Mouse (Mus musculus) MEL (cell line): ENCODE data around the gene Gxylt1. TPM values are rescaled to one million over a fixed set of nuclear protein-coding genes. Genes with fewer than 3 reads are reported as not detected.
A peak's percentile ranks its signal among the peaks of the same experiment; 100 is the strongest.

Experiments
- DNase-seq: peaks from one replicate; pipeline ENCODE4 v3.0.0; 2011; ENCODE audit warnings: low read depth, low spot score
- H3K27ac ChIP-seq: 2 replicates; pipeline ENCODE4 v1.5.1; 2012; ENCODE audit warnings: low read depth, mild to moderate bottlenecking, control low read depth, low read length, moderate library complexity; ENCODE audit not compliant: control insufficient read depth
- H3K27me3 ChIP-seq, 2 experiments: fragments of 150-350 bp in 1 of 2; sonication (generic) in 1 of 2; 2 replicates each; pipeline ENCODE4 v1.6.1; 2012; ENCODE audit warnings: low read length in 2 of 2, mild to moderate bottlenecking in 2 of 2, improper control_type of control experiment in 1 of 2, moderate library complexity in 1 of 2; ENCODE audit not compliant: insufficient read depth in 2 of 2, control insufficient read depth in 1 of 2
- H3K36me3 ChIP-seq, 2 experiments: 2 replicates each; pipeline ENCODE4 v1.6.1; 2012 to 2014; ENCODE audit warnings: low read length in 2 of 2, improper control_type of control experiment in 1 of 2, inconsistent platforms in 1 of 2, mild to moderate bottlenecking in 1 of 2; ENCODE audit not compliant: insufficient read depth in 2 of 2, control insufficient read depth in 1 of 2
- H3K4me1 ChIP-seq, 2 experiments: fragments of 150-350 bp in 1 of 2; sonication (generic) in 1 of 2; 2 replicates each; pipeline ENCODE4 v1.6.1; 2012; ENCODE audit warnings: low read length in 2 of 2, improper control_type of control experiment in 1 of 2, mild to moderate bottlenecking in 1 of 2; ENCODE audit not compliant: insufficient read depth in 2 of 2, control insufficient read depth in 1 of 2
- H3K4me3 ChIP-seq, 2 experiments: fragments of 150-350 bp in 1 of 2; sonication (generic) in 1 of 2; 2 replicates each; pipeline ENCODE4 v1.5.1; 2012; ENCODE audit warnings: low read depth in 2 of 2, low read length in 2 of 2, mild to moderate bottlenecking in 2 of 2, moderate library complexity in 2 of 2, control low read depth in 1 of 2, improper control_type of control experiment in 1 of 2; ENCODE audit not compliant: control insufficient read depth in 1 of 2, insufficient read depth in 1 of 2
- H3K79me2 ChIP-seq: 2 replicates; pipeline ENCODE4 v1.6.1; 2012; ENCODE audit warnings: mild to moderate bottlenecking, low read length, moderate library complexity; ENCODE audit not compliant: control insufficient read depth, poor library complexity, insufficient read depth
- H3K9ac ChIP-seq: 2 replicates; pipeline ENCODE4 v1.6.1; 2012; ENCODE audit warnings: low read depth, mild to moderate bottlenecking, control low read depth, low read length, moderate library complexity; ENCODE audit not compliant: control insufficient read depth, poor library complexity, severe bottlenecking
- H3K9me3 ChIP-seq: fragments of 150-350 bp; sonication (generic); replicated peaks from 2 replicates; pipeline ENCODE4 v1.6.1; 2012; ENCODE audit warnings: mild to moderate bottlenecking, low read length, improper control_type of control experiment, moderate library complexity; ENCODE audit not compliant: insufficient read depth
- BHLHE40 ChIP-seq: IDR thresholded peaks from 2 replicates; pipeline ENCODE4 v1.6.1; 2012; ENCODE audit warnings: low read depth, mild to moderate bottlenecking, inconsistent platforms, low read length, improper control_type of control experiment, borderline replicate concordance
- CHD1 ChIP-seq: IDR thresholded peaks from 2 replicates; pipeline ENCODE4 v1.6.1; 2012; ENCODE audit warnings: low read depth, mild to moderate bottlenecking, inconsistent platforms, low read length, improper control_type of control experiment
- CHD2 ChIP-seq: IDR thresholded peaks from 2 replicates; pipeline ENCODE4 v1.6.1; 2011; ENCODE audit warnings: low read length, improper control_type of control experiment
- CTCF ChIP-seq, 3 experiments: IDR thresholded peaks in 2 of 3; conservative IDR thresholded peaks in 1 of 3; 2 replicates each; pipeline ENCODE4 v1.5.1; 2011 to 2012; ENCODE audit warnings: low read length in 3 of 3, low read depth in 2 of 3, mild to moderate bottlenecking in 2 of 3, improper control_type of control experiment in 1 of 3, inconsistent platforms in 1 of 3, mixed read lengths in 1 of 3, moderate library complexity in 1 of 3; ENCODE audit not compliant: control insufficient read depth in 1 of 3, insufficient read depth in 1 of 3, poor library complexity in 1 of 3, severe bottlenecking in 1 of 3
- E2F4 ChIP-seq: IDR thresholded peaks from 2 replicates; pipeline ENCODE4 v1.6.1; 2011; ENCODE audit warnings: low read depth, low read length, improper control_type of control experiment, borderline replicate concordance
- ETS1 ChIP-seq: IDR thresholded peaks from 2 replicates; pipeline ENCODE4 v1.6.1; 2012; ENCODE audit warnings: low read depth, mild to moderate bottlenecking, inconsistent platforms, low read length, improper control_type of control experiment, moderate library complexity
- GABPA ChIP-seq: IDR thresholded peaks from 2 replicates; pipeline ENCODE4 v1.6.1; 2012; ENCODE audit warnings: low read depth, mild to moderate bottlenecking, inconsistent platforms, low read length, improper control_type of control experiment, moderate library complexity
- HCFC1 ChIP-seq: IDR thresholded peaks from 2 replicates; pipeline ENCODE4 v1.6.1; 2012; ENCODE audit warnings: low read depth, mild to moderate bottlenecking, inconsistent platforms, low read length, improper control_type of control experiment, moderate library complexity
- JUND ChIP-seq: IDR thresholded peaks from 2 replicates; pipeline ENCODE4 v1.6.1; 2011; ENCODE audit warnings: low read depth, mild to moderate bottlenecking, improper control_type of control experiment, low read length
- KAT2A ChIP-seq: conservative IDR thresholded peaks from 2 replicates; pipeline ENCODE4 v1.6.1; 2012; ENCODE audit warnings: low read depth, low read length, improper control_type of control experiment, inconsistent platforms
- MAFK ChIP-seq: IDR thresholded peaks from 2 replicates; pipeline ENCODE4 v1.6.1; 2011; ENCODE audit warnings: low read depth, mild to moderate bottlenecking, low read length, improper control_type of control experiment, borderline replicate concordance
- MAZ ChIP-seq: IDR thresholded peaks from 2 replicates; pipeline ENCODE4 v1.6.1; 2012; ENCODE audit warnings: low read depth, mild to moderate bottlenecking, inconsistent platforms, low read length, improper control_type of control experiment
- MEF2A ChIP-seq: IDR thresholded peaks from 2 replicates; pipeline ENCODE4 v1.6.1; 2014; ENCODE audit warnings: low read depth, mild to moderate bottlenecking, inconsistent platforms, low read length, improper control_type of control experiment; ENCODE audit not compliant: poor library complexity, insufficient replicate concordance, severe bottlenecking; ENCODE audit errors: extremely low read depth
- MXI1 ChIP-seq: IDR thresholded peaks from 2 replicates; pipeline ENCODE4 v1.6.1; 2011; ENCODE audit warnings: mild to moderate bottlenecking, low read depth, low read length, improper control_type of control experiment
- MYB ChIP-seq: IDR thresholded peaks from 2 replicates; pipeline ENCODE4 v1.6.1; 2011; ENCODE audit warnings: mild to moderate bottlenecking, low read depth, low read length, improper control_type of control experiment
- MYC ChIP-seq: IDR thresholded peaks from 2 replicates; pipeline ENCODE4 v1.6.1; 2011; ENCODE audit warnings: low read depth, mild to moderate bottlenecking, low read length, improper control_type of control experiment, moderate library complexity
- NRF1 ChIP-seq: IDR thresholded peaks from 2 replicates; pipeline ENCODE4 v1.6.1; 2014; ENCODE audit warnings: low read depth, mild to moderate bottlenecking, inconsistent platforms, low read length, improper control_type of control experiment, moderate library complexity; ENCODE audit not compliant: poor library complexity, insufficient read depth, severe bottlenecking
- POLR2A ChIP-seq, 2 experiments: IDR thresholded peaks; 2 replicates each; pipeline ENCODE4 v1.6.1; 2011 to 2012; ENCODE audit warnings: low read length in 2 of 2, mild to moderate bottlenecking in 2 of 2, control low read depth in 1 of 2, improper control_type of control experiment in 1 of 2, low read depth in 1 of 2, moderate library complexity in 1 of 2; ENCODE audit not compliant: control insufficient read depth in 1 of 2, insufficient read depth in 1 of 2, poor library complexity in 1 of 2
- POLR2AphosphoS2 ChIP-seq: IDR thresholded peaks from 2 replicates; pipeline ENCODE4 v1.6.1; 2011; ENCODE audit warnings: low read length, improper control_type of control experiment
- RCOR1 ChIP-seq: IDR thresholded peaks from 2 replicates; pipeline ENCODE4 v1.6.1; 2012; ENCODE audit warnings: low read depth, mild to moderate bottlenecking, inconsistent platforms, low read length, improper control_type of control experiment
- SIN3A ChIP-seq: IDR thresholded peaks from 2 replicates; pipeline ENCODE4 v1.6.1; 2012; ENCODE audit warnings: low read length, improper control_type of control experiment, inconsistent platforms
- SMC3 ChIP-seq: IDR thresholded peaks from 2 replicates; pipeline ENCODE4 v1.6.1; 2011; ENCODE audit warnings: low read depth, low read length, improper control_type of control experiment
- TAL1 ChIP-seq: IDR thresholded peaks from 2 replicates; pipeline ENCODE4 v1.6.1; 2012; ENCODE audit warnings: mild to moderate bottlenecking, inconsistent platforms, low read length, moderate library complexity, mixed read lengths
- USF2 ChIP-seq, 2 experiments: IDR thresholded peaks; 2 replicates each; pipeline ENCODE4 v1.6.1; 2011 to 2012; ENCODE audit warnings: improper control_type of control experiment in 2 of 2, low read length in 2 of 2, borderline replicate concordance in 1 of 2, inconsistent platforms in 1 of 2, low read depth in 1 of 2, mild to moderate bottlenecking in 1 of 2; ENCODE audit not compliant: insufficient read depth in 1 of 2
- ZC3H11A ChIP-seq: IDR thresholded peaks from 2 replicates; pipeline ENCODE4 v1.6.1; 2012; ENCODE audit warnings: low read depth, mild to moderate bottlenecking, inconsistent platforms, low read length, improper control_type of control experiment
- ZKSCAN1 ChIP-seq: IDR thresholded peaks from 2 replicates; pipeline ENCODE4 v1.6.1; 2012; ENCODE audit warnings: low read depth, mild to moderate bottlenecking, inconsistent platforms, low read length, improper control_type of control experiment, moderate library complexity
- polyA plus RNA-seq, 2 experiments: library from polyadenylated mRNA; stranded (reverse) in 1 of 2; unstranded in 1 of 2; fragments of >175 nt in 1 of 2; fragments of >200 nt in 1 of 2; gene quantifications; 2 replicates each; pipeline versions ENCODE4 v1.2.1 to v1.2.4; 2012; ENCODE audit warnings: low replicate concordance in 2 of 2, low read depth in 1 of 2; ENCODE audit not compliant: insufficient read length in 2 of 2, insufficient read depth in 1 of 2, missing spikeins in 1 of 2
- total RNA-seq: library from RNA; depleted of rRNA; stranded (reverse); fragments of 300-350 nt; gene quantifications from 2 replicates; pipeline ENCODE4 v1.2.3, GENCODE M21; 2012

Gxylt1 gene
- total and polyA plus RNA-seq, 3 experiments, result 5.3 to 48.9 (median 9.9) TPM

- no peak overlapping the region for H3K27ac ChIP-seq
- H3K79me2 ChIP-seq, result no peaks in the 10 kb centered on the region
- peaks cover 0 to 12% of the 10 kb centered on the region in 2 experiments; a peak in 2 of 4 replicates for H3K4me1 ChIP-seq
- H3K4me3 ChIP-seq, result no peak overlapping the region
- no peak for DNase-seq
- TF ChIP-seq MAZ (no peak), SIN3A (no peak), GABPA (no peak), ETS1 (no peak), ZC3H11A (no peak)
- no peaks in the 10 kb centered on the region for H3K9me3 ChIP-seq
- no peaks in the 10 kb centered on the region for H3K27me3 ChIP-seq
- H3K36me3 ChIP-seq, result peaks cover 3 to 6% of the 10 kb centered on the region in 2 experiments; a peak in 3 of 4 replicates
- H3K9ac ChIP-seq, result no peak overlapping the region
Measured at GRCm38 (mm10) chr15:93285244-93285643, 10.3 kb upstream of the Gxylt1 start.

DNA sequence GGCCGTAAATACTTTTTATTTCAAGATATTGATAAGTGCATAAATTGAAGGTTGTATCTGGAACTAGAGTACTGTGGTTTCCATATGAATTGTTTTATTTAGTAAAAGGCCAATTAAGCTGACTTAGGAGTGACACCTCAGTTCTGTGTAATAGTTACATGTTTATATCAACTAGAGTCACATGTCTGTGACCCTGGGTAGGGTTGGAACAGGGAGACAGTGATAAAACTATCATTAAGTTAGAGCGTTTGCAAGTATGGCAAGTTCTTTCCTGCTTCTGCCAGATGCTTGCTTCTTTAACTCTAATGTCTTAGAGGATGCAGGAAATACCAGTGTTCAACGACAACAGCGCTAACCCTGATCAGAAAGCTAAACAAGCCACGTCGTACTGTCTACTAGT lies 9.3 kb upstream of the Gxylt1 start:
- Histone ChIP-seq H3K36me3 (peaks cover 3 to 6% of the 10 kb centered on the region in 2 experiments; a peak in 3 of 4 replicates), H3K9ac (no peak overlapping the region), H3K4me3 (no peak overlapping the region), H3K4me1 (peaks cover 0 to 12% of the 10 kb centered on the region in 2 experiments; a peak in 2 of 4 replicates), H3K27me3 (no peaks in the 10 kb centered on the region), H3K79me2 (no peaks in the 10 kb centered on the region), H3K9me3 (no peaks in the 10 kb centered on the region), H3K27ac (no peak overlapping the region)
- TF ChIP-seq MYC (no peak), CHD1 (no peak), SMC3 (no peak), RCOR1 (no peak), NRF1 (no peak), MEF2A (no peak), GABPA (no peak), TAL1 (no peak), MYB (no peak), JUND (no peak)
- DNase-seq, result no peak

DNA sequence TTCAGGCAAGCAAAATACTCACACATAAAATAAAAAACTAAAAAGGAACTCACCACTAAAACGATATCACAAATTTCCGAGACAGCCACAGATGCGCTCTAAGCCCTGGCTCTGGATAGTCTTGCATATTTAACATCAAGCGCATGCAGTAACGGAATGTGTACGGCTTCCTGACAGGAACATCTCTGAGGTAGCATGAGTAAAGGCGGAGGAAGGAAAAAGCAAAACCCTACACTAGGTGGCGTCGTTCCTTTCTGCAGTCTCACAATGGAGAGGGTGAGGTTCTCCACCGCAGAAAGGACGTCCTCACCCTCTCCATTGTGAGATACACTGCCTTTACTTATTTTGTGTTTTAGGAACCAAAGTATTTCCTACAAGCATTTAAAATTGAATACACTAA lies 8.4 kb upstream of the Gxylt1 start:
- no peak overlapping the region for H3K27ac ChIP-seq
- DNase-seq, result peak; percentile 44
- no peaks in the 10 kb centered on the region for H3K27me3 ChIP-seq
- no peaks in the 10 kb centered on the region for H3K9me3 ChIP-seq
- no peak overlapping the region for H3K4me3 ChIP-seq
- H3K9ac ChIP-seq, result no peak overlapping the region
- peaks cover 3 to 6% of the 10 kb centered on the region in 2 experiments; a peak in 3 of 4 replicates for H3K36me3 ChIP-seq
- H3K4me1 ChIP-seq, result peaks cover 0 to 11% of the 10 kb centered on the region in 2 experiments; a peak in 2 of 4 replicates
- no peaks in the 10 kb centered on the region for H3K79me2 ChIP-seq
- TF ChIP-seq KAT2A, result no peak
- no peak for TF ChIP-seq SIN3A
- TF ChIP-seq MAZ, result no peak
- TF ChIP-seq MEF2A, result no peak
- no peak for TF ChIP-seq USF2 (IDR thresholded peaks at IDR 0.05; ENCODE audit: borderline replicate concordance in 1 of 2, insufficient read depth in 1 of 2, low read depth in 1 of 2, low read length in 2 of 2)
- TF ChIP-seq HCFC1, result no peak
- no peak for TF ChIP-seq ZKSCAN1
- TF ChIP-seq BHLHE40, result no peak
- TF ChIP-seq SMC3, result peak; percentile 32; the same call in 1 of the 2 replicates
- no peak for TF ChIP-seq POLR2AphosphoS2
- no peak for TF ChIP-seq POLR2A (IDR thresholded peaks at IDR 0.05; ENCODE audit: control insufficient read depth in 1 of 2, insufficient read depth in 1 of 2, low read depth in 1 of 2, low read length in 2 of 2, poor library complexity in 1 of 2)
- no peak for TF ChIP-seq CHD2
- TF ChIP-seq CTCF (IDR thresholded peaks at IDR 0.05 in 2 of 3, conservative IDR thresholded peaks at IDR 0.05 in 1 of 3; ENCODE audit: control insufficient read depth in 1 of 3, insufficient read depth in 1 of 3, low read depth in 2 of 3, low read length in 3 of 3, poor library complexity in 1 of 3, severe bottlenecking in 1 of 3), result peak; percentile 31 to 52 (median 43); a peak in 5 of 6 replicates
- no peak for TF ChIP-seq E2F4
- TF ChIP-seq MAFK, result no peak
- TF ChIP-seq ZC3H11A, result no peak
- TF ChIP-seq MXI1, result no peak
